Mouse (Mus musculus) urinary bladder, postnatal 14 days (tissue): ENCODE data around the gene Capn9.

Experiments used
- DNase-seq: peaks from one replicate; pipeline ENCODE4 v3.0.0; 2021; ENCODE audit warnings: low spot score

Capn9 gene

DNA sequence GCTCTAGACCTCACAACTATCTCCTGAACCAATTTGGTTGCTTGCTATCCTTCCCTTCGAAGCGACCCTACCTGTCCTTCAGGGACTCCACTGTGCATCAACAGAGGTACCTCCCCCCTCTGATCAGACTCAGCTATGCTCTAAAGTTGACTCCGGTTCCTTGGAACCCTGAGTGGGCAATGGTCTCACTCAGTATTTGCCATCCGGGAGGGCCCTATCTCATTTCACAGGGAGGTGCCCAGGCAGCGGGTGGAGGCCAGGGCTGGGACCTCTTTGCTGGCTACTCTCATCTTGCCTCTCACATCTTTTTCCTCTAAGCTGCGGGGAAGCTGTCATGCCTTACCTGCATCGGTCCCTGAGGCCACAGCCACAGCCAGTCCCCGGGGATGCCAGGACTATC is at the start of gene Capn9:
Gene Capn9 (plus strand): TSS at position 301 of the 400 bp plus-strand sequence.
- no peak for DNase-seq

DNA sequence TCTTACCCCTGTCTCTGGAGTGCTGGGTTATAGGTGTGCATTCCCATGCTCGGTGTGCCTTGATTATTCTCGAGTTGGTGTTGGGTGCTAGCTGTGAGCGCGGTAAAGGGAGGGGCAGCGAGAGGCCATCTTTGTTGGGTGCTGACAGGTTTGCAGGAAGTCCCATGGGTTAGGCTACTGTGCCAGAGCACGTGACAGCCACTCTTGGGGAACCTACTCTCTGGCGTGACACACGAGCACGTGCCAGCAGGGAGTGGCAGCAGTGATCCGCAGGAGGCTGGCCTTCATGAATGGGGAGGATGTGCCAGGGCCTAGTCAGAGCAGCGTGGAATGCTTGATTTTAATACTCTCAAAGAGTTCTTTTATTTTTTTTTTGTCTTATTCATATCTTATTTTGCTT is 49.6 kb upstream of the Capn9 start:
- DNase-seq: no peak

DNA sequence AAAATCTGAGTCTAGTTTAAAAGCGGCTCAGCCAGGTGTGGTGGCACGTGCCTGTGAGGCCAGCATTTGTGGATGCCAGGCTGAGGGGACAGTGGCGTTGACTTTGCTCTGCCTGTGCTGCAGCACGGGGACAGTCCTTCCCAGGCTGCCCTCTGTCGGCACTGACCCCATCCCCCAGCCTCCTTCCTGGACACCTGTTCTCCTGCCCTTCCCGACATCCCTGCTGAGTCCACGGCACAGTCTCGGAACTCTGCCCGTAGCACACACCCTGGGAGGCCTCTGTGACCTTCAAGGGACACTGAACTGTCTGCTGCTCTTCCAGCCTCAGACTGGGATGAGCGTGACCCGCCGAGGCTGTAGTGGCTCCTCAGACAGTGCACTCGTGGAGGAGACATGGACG is 45.8 kb upstream of the Capn9 start:
- DNase-seq: no peak

DNA sequence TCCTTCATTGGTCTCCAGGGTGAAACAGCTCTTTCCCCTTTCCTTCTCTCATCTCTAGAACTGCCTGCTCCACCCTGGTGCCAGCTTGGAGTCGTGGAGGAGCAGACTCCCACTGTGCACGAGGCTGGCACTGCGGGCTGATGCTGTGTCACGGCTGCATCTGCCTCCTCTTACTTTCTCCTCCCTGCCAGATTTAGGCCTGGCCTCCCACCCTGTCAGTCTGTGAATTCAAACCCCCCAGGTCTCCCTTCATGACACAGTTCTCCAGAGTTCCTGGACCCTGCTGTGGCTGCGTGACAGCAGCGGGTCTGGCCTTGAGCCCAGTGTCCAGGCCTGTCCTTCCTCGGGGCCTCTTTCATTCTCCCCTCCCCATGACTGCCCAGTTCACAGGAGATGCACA is 45.4 kb upstream of the Capn9 start:
- no peak for DNase-seq

DNA sequence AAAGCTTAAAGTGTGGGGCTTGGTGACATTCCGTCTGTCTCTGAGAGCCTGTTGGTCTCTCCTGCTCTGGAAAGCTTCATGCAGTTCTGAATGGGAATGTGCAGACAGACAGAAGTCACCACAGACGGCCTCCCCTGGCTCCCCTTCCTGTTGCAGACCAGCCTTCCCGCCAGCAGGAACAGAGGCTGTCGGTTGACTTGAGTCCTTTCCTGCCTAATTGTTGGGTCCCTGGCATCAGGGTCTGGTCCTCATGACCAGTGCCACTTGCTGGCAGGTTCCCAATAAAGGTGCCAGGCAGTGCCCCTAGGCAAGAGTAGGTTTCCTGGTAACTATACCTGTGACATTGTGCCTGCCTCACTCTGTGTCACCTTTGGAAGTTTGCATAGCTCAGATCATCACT is 44.9 kb upstream of the Capn9 start:
- no peak for DNase-seq

DNA sequence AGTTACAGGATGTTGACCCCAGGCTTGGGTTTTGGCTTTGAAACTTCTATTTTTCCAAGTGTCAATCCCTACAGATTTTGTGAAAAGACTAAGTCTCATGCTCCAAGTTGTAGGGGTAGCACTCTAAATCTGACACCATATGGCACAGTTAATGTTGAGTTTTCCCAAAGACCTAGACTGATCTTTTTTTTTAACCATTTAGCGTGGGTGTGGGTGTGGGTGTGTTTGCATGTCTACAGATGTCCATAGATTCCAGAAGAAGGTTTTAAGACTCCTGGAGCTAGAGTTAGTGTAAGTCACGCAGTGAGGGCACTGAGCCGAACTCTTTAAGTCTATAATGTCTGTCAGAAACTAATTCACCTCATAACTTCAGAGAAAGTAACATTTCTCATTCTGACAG is 43.3 kb upstream of the Capn9 start:
- DNase-seq: no peak

DNA sequence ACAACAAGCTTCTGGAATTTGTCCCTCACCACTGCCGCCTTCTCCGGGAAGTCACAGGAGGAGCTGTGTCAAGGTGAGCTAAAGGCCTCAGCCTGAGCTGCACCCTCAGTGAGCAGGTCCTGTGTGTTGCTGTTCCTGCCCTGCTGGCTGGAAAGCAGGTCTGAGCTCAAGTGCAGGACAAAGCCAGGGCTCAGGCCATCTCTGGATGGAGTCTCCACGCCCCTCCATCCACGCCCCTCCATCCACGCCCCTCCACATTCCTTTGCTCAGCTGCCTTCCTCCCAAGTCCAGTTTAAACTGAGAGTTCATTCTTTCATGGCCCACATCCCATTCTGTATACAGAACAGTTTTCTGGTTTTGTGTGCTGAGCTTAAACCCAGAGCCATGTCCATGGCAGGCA is 40.5 kb upstream of the Capn9 start:
- no peak for DNase-seq

DNA sequence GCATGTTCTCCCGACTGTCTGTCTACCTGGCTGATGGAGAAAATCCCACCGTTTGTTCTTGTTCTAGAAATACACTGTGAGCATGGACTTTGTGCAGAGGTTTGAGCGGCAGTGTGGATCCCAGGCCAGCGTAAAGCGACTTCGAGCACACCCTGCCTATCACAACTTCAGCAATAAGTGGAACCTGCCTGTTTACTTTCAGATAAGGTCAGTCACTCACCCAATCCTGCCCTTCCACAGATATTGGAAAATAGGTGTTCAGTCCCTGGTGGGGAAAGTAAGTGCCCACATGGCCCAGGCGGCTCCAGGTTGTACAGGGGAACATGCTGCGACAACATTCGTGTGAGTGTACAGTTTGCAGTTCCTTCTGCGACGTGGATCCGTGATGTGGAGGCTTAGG is 35.0 kb upstream of the Capn9 start:
- no peak for DNase-seq

DNA sequence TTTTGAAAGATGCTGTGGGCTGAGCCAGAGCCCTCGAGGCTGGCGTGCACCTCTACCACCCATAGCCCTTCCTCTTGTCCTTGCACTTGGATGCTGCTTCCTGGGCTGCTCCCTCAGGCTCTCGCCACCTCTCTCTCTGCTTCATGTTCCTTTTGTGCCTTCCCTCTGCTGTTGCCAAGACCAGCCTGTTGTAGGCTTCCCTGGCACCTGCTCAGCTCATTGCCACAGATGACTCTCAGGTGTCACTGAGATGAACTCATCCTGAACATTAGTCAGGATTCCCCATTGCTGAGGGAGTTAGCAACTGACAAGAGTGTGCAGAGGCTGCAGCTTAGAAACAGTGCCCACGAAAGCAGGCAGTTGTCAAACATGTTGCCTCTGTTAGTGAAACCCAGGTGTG is 33.9 kb upstream of the Capn9 start:
- no peak for DNase-seq

DNA sequence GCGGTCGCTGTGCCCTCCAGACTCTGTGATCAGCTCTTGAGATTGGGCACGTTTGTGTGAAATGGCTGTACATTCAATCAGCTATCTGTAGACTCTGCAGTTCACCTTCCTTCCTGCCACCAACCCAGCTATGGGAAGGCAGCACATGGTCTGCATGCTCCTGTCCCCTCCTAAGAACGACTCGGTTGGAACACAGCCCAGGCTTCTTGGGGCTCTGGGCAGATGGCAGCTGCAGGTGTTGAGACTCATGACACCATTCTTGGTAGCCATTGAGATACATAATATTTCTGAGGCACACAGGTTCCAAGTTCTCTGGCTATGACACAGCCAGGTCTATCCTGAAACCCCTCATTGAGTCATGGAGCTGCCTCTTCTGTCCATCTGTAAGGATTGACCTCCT is 32.6 kb upstream of the Capn9 start:
- no peak for DNase-seq

DNA sequence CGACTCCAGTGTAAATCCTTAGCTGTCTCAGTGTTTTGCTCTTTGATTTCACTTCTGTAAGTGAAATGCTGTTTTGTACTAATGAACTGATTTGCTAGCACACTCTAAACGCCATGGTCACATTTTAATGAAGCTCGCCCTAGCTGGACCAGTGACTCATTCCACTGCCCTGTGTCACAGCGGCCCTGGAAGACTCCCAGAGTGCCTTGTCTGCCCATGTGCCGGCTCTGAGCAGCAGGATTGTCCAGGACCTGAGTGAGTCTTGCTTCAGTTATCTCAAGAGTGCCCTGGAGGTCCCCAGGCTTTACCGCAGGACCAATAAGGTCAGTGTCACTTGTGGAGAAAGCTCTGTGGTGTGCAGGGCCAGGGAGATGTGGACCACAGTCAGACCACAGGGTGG is 29.5 kb upstream of the Capn9 start:
- no peak for DNase-seq

DNA sequence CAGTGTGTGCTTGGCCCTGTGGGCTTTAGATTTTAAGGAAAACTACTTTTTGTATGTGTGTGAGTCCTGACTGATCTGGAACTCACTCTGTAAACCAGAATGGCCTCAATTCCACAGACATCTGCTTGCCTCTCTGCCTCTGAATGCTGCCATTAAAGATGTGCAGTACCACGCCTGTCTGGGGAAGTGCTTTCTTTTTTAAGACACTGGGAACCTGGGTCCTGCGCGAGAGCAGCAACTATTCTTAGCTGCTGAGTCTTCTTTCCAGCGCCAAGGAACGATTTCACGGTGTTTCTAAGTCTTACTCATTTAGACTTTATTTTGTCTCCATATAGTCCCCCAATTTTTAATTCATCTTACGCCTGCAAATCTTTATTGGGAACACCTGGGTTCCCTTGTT is 29.1 kb upstream of the Capn9 start:
- DNase-seq: no peak

DNA sequence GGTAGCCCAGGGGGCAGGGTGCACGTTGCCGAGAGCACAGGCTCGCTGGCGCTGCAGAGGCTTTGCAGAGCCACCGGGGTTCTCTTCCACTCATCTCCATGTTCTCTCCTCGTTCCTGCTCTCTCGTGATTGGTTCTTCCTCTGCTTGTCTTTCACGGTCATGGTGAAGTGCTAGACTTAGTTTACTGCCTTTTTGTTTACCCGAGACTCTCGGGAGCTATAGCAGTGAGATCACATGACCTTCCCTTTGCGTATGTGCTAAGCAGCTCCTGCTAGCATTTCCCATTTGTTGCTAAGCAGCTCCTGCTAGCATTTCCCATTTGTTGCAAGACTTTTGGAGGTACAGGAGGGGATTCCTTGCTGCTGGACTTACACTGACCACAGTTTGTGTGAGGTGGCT is 28.6 kb upstream of the Capn9 start:
- no peak for DNase-seq

DNA sequence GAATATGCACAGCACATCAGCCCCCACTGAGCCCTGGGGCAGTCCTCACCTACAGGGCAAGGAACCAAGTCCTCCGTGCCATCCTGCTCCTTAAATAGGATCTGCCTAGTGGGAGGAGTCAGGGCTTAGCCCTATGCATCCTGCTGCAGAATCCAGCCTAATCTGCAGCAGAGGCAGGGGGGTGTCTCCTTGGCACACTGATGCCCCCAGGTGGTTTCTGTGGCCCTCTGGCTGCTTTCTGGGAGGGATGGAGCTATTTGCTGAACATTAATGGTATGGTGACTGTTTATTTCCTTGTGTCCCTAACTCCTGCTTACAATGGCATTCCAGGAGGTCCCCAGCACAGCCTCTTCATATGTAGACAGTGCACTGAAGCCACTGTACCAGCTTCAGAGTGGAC is 27.7 kb upstream of the Capn9 start:
- no peak for DNase-seq

DNA sequence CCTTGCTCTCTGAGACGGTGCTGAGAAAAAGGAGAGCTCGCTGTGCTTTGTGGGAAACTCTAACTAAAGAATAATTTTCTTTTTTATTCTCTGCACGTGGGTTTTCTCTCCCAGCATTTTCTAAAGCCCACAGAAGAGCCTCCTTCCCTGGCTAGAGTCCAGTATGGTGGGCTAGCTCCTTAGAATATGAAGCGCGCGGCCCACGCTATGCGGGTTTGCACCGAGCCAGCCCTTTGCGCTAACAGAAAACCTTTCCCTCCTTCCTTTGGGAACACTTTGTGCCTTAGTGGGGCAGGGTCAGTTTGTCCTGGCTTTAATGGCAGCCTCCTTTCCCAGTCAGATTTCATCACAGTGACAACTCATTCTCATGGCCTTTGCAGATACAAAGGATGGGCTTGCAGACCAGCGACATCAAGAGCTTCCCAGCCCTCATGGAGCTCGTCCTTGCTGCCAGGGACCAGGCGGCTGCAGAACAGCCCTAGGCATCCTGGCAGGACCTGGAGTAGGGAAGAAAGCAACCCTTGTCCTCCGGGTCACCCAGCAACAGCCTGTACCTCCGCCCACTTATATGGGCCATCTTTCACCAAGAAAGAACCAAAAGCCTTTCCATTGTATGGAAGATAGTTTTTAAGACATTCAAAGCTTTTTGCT is 24.8 kb upstream of the Capn9 start:
- DNase-seq: no peak

DNA sequence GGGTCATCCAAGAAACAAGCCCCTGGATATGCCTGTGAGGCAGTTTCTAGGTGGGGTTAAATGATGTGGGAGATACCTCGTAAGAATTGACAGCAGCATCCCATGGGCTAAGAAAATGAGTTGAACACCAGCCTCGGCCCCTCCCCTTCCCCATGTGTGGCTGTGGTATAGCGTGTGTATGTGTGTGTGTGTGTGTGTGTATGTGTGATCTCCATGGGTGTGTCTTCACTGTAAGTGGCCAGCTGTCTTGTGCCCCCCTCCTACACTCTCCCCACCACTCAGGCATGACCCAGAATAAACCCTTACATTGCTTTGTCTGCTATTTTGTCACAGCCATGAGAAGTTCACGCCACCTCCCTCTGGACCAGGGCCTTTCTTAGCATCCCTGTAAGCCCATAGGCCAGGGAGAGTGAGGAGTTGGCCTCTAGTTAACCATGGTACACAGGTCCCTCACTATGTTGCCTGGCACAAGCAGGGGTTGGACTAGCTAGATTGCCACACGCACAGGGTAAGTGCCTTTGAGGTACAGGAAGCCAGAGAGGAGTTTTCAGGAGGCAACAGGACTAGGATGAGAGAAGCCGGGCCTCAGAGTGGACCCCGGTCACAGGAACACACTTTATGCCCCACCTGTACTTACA is 20.7 kb upstream of the Capn9 start:
- no peak for DNase-seq

DNA sequence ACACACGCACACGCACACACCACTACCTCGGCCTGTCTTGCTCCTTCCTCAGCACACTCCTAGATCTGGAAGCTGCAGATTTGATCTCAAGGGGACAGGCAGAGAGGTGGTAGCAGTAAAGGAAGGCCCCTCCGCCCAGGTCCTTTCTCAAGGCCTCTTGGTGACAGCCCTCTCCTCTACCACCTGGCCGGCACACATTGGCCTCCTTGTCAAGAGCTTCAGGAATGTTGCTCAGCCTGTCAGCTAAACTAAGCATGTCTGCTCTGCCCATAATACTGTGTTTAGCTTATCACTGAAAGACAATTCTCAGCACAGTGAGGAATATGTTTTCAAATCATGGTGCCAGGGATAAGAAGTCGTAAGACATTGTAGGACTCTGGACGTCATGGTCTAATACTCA is 19.7 kb upstream of the Capn9 start:
- DNase-seq: no peak

DNA sequence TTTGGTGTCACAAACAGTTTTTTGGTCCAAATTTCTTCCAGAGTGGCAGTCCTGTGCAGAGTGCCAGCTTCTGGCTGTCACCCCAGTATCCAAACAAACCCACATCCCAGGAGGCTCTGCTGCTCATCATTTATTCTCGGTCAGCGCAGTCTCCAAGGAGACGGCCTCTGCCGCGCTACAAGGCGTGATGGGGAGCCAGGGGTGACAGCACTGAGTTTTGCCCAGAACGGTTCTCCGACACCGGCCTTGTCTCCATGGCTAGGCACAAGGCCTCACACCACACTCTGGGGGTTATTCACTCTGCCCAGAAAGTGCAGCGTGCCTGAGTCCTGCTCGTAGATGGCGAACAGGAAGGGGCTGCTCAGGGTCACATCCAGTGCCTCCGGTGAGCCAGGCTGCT is 19.3 kb upstream of the Capn9 start:
- no peak for DNase-seq

DNA sequence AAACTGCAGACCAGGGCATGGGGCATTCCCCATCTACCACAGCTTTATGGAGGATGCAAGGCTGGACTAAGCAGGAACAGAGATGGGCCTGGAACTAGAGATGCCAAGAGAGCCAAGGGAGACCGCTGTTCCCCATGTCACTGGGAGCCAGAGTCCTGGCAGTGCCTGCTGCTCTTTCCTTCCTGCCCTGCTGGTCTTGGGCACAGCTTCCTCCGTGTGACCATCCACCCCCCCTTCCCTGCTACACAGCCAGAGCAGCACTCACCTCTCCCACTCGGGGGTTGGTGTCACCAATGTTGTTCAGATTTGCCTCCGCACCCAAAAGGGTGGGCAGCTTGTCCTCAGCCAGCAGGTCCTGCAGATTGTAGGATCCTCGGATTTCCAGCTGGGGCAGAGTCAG is 18.4 kb upstream of the Capn9 start:
- no peak for DNase-seq

DNA sequence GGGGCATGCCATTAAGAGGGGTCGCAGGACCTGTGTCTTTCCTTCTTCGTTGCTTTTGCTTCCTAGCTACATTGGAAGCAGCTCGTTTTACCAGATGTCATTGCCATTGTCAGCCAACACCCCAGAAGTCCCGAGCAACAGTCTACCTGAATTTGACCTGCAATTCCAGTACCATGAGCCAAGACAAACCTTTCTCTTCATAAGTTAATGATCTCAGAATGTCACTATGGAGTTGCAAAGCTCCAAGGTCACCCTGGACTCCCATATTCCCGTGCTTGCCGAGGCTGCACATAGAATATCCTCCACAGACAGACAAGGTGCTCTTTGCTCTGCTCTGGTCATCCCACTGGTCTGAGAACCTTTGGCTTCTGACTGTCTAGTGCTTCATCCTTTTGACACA is 8.8 kb upstream of the Capn9 start:
- DNase-seq: no peak

DNA sequence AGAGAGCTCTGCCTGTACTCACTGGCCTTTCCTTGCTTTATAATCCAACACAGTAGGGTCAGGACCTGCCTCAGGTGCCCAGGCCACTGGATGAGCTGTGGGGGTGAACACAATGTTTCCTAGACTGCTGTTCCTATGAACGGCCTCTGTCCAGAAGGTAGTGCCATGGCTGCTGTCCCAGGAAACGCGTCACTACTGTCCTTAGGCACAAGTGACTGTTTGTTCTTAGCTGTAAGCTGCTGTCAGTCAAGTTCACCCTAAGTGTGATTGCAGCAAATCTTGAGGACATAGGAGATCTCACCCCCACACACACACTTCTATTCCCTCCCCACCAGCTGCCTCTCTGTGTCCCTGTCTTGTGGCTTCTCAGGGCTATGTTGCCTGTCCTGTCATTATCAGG is 8.3 kb upstream of the Capn9 start:
- no peak for DNase-seq

DNA sequence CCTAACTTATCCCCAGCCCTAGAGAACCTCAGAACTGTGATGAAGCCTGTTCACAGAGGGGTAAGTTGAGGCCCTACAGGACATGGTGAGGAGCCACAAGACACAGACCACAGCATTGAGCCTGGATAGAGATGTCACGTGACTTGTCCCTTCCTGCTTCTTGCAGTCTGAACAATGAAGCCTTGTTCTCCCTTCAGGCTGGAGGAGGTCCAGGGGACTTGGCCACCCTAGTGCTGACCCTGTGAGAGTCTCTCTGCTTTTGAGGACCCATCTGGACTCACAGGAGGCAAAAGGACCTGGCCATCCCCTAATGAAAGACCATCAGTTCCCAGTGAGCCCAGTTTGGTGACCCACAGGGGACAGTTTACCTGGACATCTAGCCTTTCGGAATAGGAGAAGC is 6.8 kb upstream of the Capn9 start:
- no peak for DNase-seq

DNA sequence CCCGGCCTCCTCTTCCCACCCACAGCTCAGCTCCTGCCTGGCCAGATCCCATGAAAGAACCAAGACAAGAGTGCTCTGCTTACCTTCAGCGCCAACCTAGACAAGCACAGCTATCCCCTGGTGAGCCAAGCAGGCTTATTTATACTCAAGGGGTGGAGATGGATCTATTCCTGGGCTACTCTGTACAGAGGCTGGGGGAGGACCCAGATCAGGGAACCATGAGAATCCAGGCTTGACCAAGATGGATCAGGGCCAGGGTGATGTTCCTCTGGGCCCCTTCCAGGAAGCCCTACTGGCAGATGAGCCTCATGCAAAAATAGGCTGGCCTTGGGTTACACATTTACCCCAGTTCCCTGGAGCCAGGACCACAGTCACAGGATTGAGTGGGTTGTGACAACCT is 6.3 kb upstream of the Capn9 start, which contains the start of gene Agt:
Gene Agt (minus strand): TSS at position 114 of the 400 bp plus-strand sequence.
- DNase-seq: no peak

DNA sequence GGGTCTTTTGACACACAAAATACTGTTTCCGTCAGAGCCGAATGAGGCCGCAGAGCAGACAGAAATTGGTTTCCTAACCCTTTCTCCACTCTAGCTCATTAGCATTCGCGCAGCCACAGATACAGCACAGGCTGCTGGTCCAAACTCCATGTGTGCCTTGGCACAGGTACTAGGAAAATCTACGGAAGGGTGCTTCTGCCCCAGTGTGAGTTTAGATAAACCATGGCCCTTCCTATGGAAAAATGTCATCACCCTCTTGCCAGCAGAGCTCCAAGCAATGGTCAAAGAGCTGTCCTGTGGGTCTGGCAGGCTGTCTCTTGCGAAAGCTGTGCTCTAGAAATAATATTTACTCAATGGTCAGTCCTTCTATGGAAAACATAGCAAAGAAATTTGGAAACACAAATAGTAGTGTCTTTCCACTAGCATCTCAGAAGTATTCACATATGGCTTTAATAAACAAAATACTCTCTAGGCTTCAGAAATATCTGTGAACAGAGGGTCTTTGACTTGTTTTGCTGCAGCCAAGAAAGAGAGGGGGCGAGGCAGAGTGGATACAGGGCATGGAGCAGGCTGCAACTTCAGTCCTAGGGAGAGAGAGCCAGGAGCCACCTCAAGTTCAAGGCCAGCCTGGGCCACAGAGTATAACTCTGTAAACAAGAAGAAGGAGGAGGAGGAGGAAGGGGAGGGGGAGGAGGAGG is 4.0 kb upstream of the Capn9 start:
- DNase-seq: no peak
